Mouse (Mus musculus) liver, embryonic 13.5 days (tissue): ENCODE measurements around the gene Cd83. TPM values are rescaled to one million over a fixed set of nuclear protein-coding genes. Genes with fewer than 3 reads are reported as not detected.

ENCODE experiments used
- ATAC-seq: fragments of 200-750 bp; cut with Nextera tagmentation; 2 replicates; pipeline ENCODE4 v1.8.0; 2017; ENCODE audit warnings: low read depth, mild to moderate bottlenecking, moderate number of reproducible peaks, moderate library complexity
- DNase-seq: peaks from one replicate; pipeline ENCODE4 v3.0.0; 2022
- H3K27ac ChIP-seq: fragments of 300-500 bp; sonication (generic); 2 replicates; pipeline ENCODE4 v1.5.1; 2015; ENCODE audit warnings: moderate library complexity, mild to moderate bottlenecking, inconsistent platforms
- H3K27me3 ChIP-seq: fragments of 300-500 bp; sonication (generic); 2 replicates; pipeline ENCODE4 v1.6.1; 2015; ENCODE audit warnings: mild to moderate bottlenecking, inconsistent platforms
- H3K36me3 ChIP-seq: fragments of 300-500 bp; sonication (generic); 2 replicates; pipeline ENCODE4 v1.6.1; 2015; ENCODE audit warnings: mild to moderate bottlenecking, inconsistent platforms
- H3K4me1 ChIP-seq: fragments of 300-500 bp; sonication (generic); replicated peaks from 2 replicates; pipeline ENCODE4 v1.6.1; 2015; ENCODE audit warnings: inconsistent platforms
- H3K4me2 ChIP-seq: fragments of 300-500 bp; sonication (generic); 2 replicates; pipeline ENCODE4 v1.6.1; 2015; ENCODE audit warnings: inconsistent platforms, mild to moderate bottlenecking, moderate library complexity
- H3K4me3 ChIP-seq: fragments of 300-500 bp; sonication (generic); replicated peaks from 2 replicates; pipeline ENCODE4 v1.5.1; 2015; ENCODE audit warnings: mild to moderate bottlenecking, inconsistent platforms
- H3K9ac ChIP-seq: fragments of 300-500 bp; sonication (generic); 2 replicates; pipeline ENCODE4 v1.6.1; 2015; ENCODE audit warnings: mild to moderate bottlenecking, inconsistent platforms
- H3K9me3 ChIP-seq: fragments of 300-500 bp; sonication (generic); replicated peaks from 2 replicates; pipeline ENCODE4 v1.6.1; 2016; ENCODE audit warnings: inconsistent platforms
- WGBS: fragments of 180-500 bp; shearing (Covaris S2); methylation state at CpG from one replicate; pipeline ENCODE4 v1.1.7; 2015; ENCODE audit not compliant: insufficient replicate concordance; 5-methylcytosine and 5-hydroxymethylcytosine counted together
- polyA plus RNA-seq: library from polyadenylated mRNA; unstranded; fragments of >200 nt; fragmentation: Nextera tagmentation; extraction: Ambion mirVana; gene quantifications from 2 replicates; pipeline ENCODE4 v1.2.1, GENCODE M21; 2015

Gene Cd83
- polyA plus RNA-seq = 0.95 and 1.0 TPM in 2 replicates

GRCm38 (mm10) chr13:43784725-43785711, at the start of gene Cd83:
Cd83 (plus strand) TSS chr13:43784775.
- H3K9ac ChIP-seq = peak within 1 kb of the TSS; percentile 2
- peaks cover 44% of the 10 kb centered on the region for H3K27me3 ChIP-seq
- DNase-seq (no peak), ATAC-seq (peak; percentile 67)
- 4% methylated on average over 73 of the region's 73 CpGs for WGBS
- no peak within 1 kb of the TSS for H3K27ac ChIP-seq
- H3K9me3 ChIP-seq = no peaks in the 10 kb centered on the region
- no peaks in the 10 kb centered on the region for H3K36me3 ChIP-seq
- peak within 1 kb of the TSS; percentile 50 for H3K4me3 ChIP-seq
- 0 out of 2 replicates have a peak, but pooled peaks cover 4% of the 10 kb centered on the region for H3K4me1 ChIP-seq
- peak within 1 kb of the TSS; percentile 56 for H3K4me2 ChIP-seq

DNA sequence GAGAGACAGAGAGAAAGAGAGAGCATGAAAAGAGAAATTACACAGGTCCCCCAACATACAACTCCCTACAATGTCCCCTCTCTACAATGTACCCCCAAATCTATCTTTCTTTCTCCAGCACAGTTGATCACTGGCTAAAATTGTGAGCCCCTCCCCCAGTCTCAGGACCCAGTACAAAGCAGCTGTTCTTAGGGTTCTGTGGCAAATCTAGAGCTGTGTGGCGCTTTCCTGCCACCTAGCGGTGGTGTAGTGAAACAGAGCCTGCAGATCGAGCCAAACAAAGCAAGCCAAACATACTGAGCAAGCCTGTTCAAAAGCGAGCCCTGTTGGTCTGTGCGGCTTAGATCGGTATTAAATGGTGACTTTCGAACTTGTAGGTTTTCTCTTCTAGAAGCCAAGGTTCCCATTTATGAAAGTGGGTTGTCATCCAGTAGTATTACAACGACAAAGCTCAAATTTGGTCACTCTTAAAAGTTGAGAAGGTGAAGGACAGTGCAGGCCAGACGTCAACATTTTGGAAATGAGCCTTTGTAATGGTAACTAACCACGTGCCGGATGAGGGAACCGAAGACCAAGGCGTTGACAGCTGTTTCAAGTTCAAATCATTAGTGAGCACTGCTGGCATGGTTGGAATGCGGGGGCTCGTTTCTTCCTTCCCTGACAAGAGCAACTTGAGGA, 44.8 kb upstream of the Cd83 start:
- H3K9ac ChIP-seq = no peak overlapping the region
- H3K27ac ChIP-seq = no peak overlapping the region
- H3K4me3 ChIP-seq = no peak overlapping the region
- H3K9me3 ChIP-seq = no peaks in the 10 kb centered on the region
- DNase-seq (peak; percentile 18), ATAC-seq (no peak)
- H3K36me3 ChIP-seq = no peaks in the 10 kb centered on the region
- no peak overlapping the region for H3K4me2 ChIP-seq
- 31% methylated on average over 15 of the region's 15 CpGs for WGBS
- no peaks in the 10 kb centered on the region for H3K27me3 ChIP-seq
- H3K4me1 ChIP-seq = no peaks in the 10 kb centered on the region

DNA sequence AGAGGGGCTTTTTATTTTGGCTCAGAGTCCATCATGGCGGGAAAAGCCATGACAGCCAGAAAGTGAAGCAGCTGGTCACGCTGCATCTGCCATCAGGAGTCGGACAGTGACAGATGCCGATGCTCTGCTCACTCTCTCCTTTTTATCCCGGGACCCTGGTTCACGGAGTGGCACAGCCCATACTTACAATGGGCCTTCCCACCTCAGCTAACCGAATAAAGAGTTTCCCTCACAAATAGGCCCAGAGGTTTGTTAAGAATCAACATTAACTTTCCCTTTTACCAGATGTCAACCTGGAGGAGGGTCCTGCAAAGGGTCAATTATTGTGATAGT, 44.3 kb upstream of the Cd83 start:
- no peak overlapping the region for H3K4me3 ChIP-seq
- WGBS = 74% methylated on average over 7 of the region's 7 CpGs
- no peaks in the 10 kb centered on the region for H3K4me1 ChIP-seq
- no peak overlapping the region for H3K27ac ChIP-seq
- H3K9me3 ChIP-seq = no peaks in the 10 kb centered on the region
- ATAC-seq = no peak
- H3K36me3 ChIP-seq = no peaks in the 10 kb centered on the region
- DNase-seq = no peak
- H3K27me3 ChIP-seq = no peaks in the 10 kb centered on the region
- H3K9ac ChIP-seq = no peak overlapping the region
- no peak overlapping the region for H3K4me2 ChIP-seq

DNA sequence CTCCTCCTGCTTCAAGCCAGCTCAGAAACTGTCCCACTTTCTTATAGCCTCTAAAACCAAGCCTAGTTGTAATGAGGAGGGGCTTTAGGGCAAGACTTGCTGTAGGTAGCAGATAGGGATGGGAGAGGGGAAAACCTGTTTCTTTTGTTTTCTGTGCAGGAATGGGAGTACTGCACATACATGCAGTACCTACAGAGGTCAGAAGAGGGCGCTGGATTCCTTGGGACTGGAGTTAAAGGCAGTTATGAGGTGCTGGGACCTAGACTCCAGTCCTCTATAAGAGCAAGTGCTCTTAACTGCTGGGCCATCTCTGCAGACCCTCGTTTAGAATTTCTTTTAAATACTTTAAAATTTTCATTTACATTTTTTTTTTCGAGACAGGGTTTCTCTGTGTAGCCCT, 41.9 kb upstream of the Cd83 start:
- Histone ChIP-seq H3K4me2 (no peak overlapping the region), H3K4me1 (no peaks in the 10 kb centered on the region), H3K4me3 (no peak overlapping the region), H3K9ac (no peak overlapping the region), H3K9me3 (no peaks in the 10 kb centered on the region), H3K27ac (no peak overlapping the region), H3K36me3 (no peaks in the 10 kb centered on the region), H3K27me3 (no peaks in the 10 kb centered on the region)
- WGBS = 32% methylated on average over 3 of the region's 3 CpGs
- no peak for DNase-seq
- ATAC-seq = no peak

- DNase-seq (no peak), ATAC-seq (no peak)
- Histone ChIP-seq H3K9me3 (no peaks in the 10 kb centered on the region), H3K4me1 (no peaks in the 10 kb centered on the region), H3K27ac (no peak overlapping the region), H3K36me3 (no peaks in the 10 kb centered on the region), H3K27me3 (no peaks in the 10 kb centered on the region), H3K4me2 (no peak overlapping the region), H3K9ac (no peak overlapping the region), H3K4me3 (no peak overlapping the region)
- 63% methylated on average over 7 of the region's 7 CpGs for WGBS
These were observed 40.3 kb upstream of the Cd83 start for GRCm38 (mm10) chr13:43744259-43744658.

- Histone ChIP-seq H3K27me3 (no peaks in the 10 kb centered on the region), H3K36me3 (no peaks in the 10 kb centered on the region), H3K9ac (no peak overlapping the region), H3K4me2 (no peak overlapping the region), H3K27ac (no peak overlapping the region), H3K4me1 (no peaks in the 10 kb centered on the region), H3K4me3 (no peak overlapping the region), H3K9me3 (no peaks in the 10 kb centered on the region)
- DNase-seq (no peak), ATAC-seq (no peak)
- WGBS = 36% methylated on average over 3 of the region's 3 CpGs
These were observed 34.3 kb upstream of the Cd83 start for GRCm38 (mm10) chr13:43750301-43750700.

GRCm38 (mm10) chr13:43750966-43751365, 33.6 kb upstream of the Cd83 start:
- H3K27ac ChIP-seq = no peak overlapping the region
- DNase-seq (no peak), ATAC-seq (no peak)
- H3K9me3 ChIP-seq = no peaks in the 10 kb centered on the region
- H3K4me2 ChIP-seq = no peak overlapping the region
- no peak overlapping the region for H3K9ac ChIP-seq
- WGBS = 78% methylated on average over 6 of the region's 6 CpGs
- no peaks in the 10 kb centered on the region for H3K4me1 ChIP-seq
- no peak overlapping the region for H3K4me3 ChIP-seq
- no peaks in the 10 kb centered on the region for H3K36me3 ChIP-seq
- H3K27me3 ChIP-seq = no peaks in the 10 kb centered on the region

DNA sequence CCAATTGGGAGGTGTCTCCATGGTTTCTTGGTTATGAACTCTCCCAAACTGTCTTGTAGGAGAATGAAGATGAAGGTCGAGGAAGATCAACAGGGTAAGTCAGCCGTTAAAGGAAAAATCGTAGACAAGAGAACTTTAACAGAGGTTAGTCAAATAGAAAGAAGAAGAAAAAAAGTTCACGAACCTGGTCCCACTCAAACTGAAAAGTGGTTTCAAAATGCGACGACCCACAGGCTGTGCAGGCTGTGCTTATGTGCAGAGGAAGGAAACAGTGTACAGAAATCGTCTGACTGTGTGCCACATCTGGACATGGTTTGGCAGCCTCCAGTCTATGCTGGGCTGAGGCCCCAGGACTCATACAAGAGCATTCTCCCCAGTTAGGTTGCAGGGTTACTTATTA, 32.2 kb upstream of the Cd83 start:
- Histone ChIP-seq H3K27ac (no peak overlapping the region), H3K4me2 (no peak overlapping the region), H3K27me3 (no peaks in the 10 kb centered on the region), H3K9ac (no peak overlapping the region), H3K36me3 (no peaks in the 10 kb centered on the region), H3K9me3 (no peaks in the 10 kb centered on the region), H3K4me3 (no peak overlapping the region), H3K4me1 (no peaks in the 10 kb centered on the region)
- no peak for ATAC-seq
- no peak for DNase-seq
- WGBS = 59% methylated on average over 7 of the region's 7 CpGs

- no peak overlapping the region for H3K4me2 ChIP-seq
- H3K4me3 ChIP-seq = no peak overlapping the region
- no peaks in the 10 kb centered on the region for H3K9me3 ChIP-seq
- ATAC-seq = no peak
- DNase-seq = no peak
- H3K27ac ChIP-seq = no peak overlapping the region
- no peak overlapping the region for H3K9ac ChIP-seq
- H3K4me1 ChIP-seq = no peaks in the 10 kb centered on the region
- no peaks in the 10 kb centered on the region for H3K36me3 ChIP-seq
- WGBS = 62% methylated on average over 9 of the region's 9 CpGs
- H3K27me3 ChIP-seq = no peaks in the 10 kb centered on the region
These were observed 30.9 kb upstream of the Cd83 start for GRCm38 (mm10) chr13:43753652-43754051.

DNA sequence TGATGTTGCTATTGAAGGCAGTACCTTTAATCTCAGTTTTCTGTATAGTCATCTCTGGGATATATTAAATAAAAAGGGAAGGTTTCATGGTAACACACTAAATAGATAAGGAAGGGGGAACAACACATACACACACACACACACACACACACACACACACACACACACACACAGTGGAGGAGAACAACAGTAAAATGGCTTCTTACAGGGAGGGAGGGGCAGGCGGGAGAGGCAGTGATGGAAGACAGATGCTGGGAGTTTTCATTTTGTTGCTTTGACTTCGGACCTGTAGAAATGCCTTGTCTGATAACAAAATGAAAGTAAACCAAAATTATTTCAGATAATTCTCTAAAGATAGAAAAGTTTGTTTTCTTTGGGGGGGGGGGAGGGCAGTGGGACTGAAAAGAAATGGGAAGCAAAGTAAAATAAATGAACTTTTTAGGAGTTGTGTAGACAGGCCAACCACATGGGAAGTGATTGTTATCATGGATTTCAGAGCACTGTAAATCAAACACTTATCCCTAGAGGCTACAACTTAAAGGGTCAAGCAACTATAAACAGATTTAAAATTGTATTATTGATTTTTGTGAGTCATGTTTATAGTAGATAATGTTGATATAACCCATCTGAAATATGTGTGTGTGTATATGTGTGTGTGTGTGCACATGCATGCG, 30.0 kb upstream of the Cd83 start:
- Histone ChIP-seq H3K4me1 (no peaks in the 10 kb centered on the region), H3K4me2 (no peak overlapping the region), H3K36me3 (no peaks in the 10 kb centered on the region), H3K9me3 (no peaks in the 10 kb centered on the region), H3K9ac (no peak overlapping the region), H3K27me3 (no peaks in the 10 kb centered on the region), H3K4me3 (no peak overlapping the region), H3K27ac (no peak overlapping the region)
- ATAC-seq (no peak), DNase-seq (no peak)
- WGBS = 69% methylated on average over 3 of the region's 3 CpGs

- no peak overlapping the region for H3K9ac ChIP-seq
- WGBS = 59% methylated on average over 7 of the region's 7 CpGs
- H3K4me2 ChIP-seq = no peak overlapping the region
- DNase-seq = no peak
- H3K9me3 ChIP-seq = no peaks in the 10 kb centered on the region
- no peak overlapping the region for H3K27ac ChIP-seq
- no peak for ATAC-seq
- no peaks in the 10 kb centered on the region for H3K4me1 ChIP-seq
- H3K27me3 ChIP-seq = no peaks in the 10 kb centered on the region
- H3K4me3 ChIP-seq = no peak overlapping the region
- no peaks in the 10 kb centered on the region for H3K36me3 ChIP-seq
These were observed 29.0 kb upstream of the Cd83 start for GRCm38 (mm10) chr13:43755573-43755972.
